ENCODE assay signal across 9 mouse cellular contexts in genomic region chr13:34963511-34964397, GRCm38 (mm10). TPM values are rescaled to one million over a fixed set of nuclear protein-coding genes. Genes with fewer than 3 reads are reported as not detected.
A peak's percentile ranks its signal among the peaks of the same experiment; 100 is the strongest.
DNase-seq lines count a peak whose midpoint lies in the region; ATAC-seq and TF ChIP-seq lines count a peak whose summit lies in the region.
"Had no signal": no experiment of that assay in that cellular context is flagged by ENCODE, and none has a peak within 500 bp of the region (broad histone marks: within the 10 kb centered on the region; RNA-seq: fewer than 3 reads in every experiment).

TSS of gene Eci3 (minus strand) at chr13:34963810.

- 3% methylated on average over 30 of the region's 32 CpGs for WGBS in forebrain, embryonic 16.5 days
- 3% methylated on average over 32 of the region's 32 CpGs for WGBS in limb, embryonic 12.5 days
- 6% methylated on average over 32 of the region's 32 CpGs for WGBS in stomach, postnatal 0 days

- no peak for TF ChIP-seq EP300 in stomach, postnatal 0 days (optimal IDR thresholded peaks at IDR 0.05)

- H3K36me3 ChIP-seq in forebrain, embryonic 16.5 days (ENCODE audit: control insufficient read depth, insufficient read depth): no peaks in the 10 kb centered on the region
- H3K36me3 ChIP-seq in limb, embryonic 12.5 days: no peaks in the 10 kb centered on the region
- no peaks in the 10 kb centered on the region for H3K36me3 ChIP-seq in stomach, postnatal 0 days (ENCODE audit: control insufficient read depth, insufficient read depth, low read length)

- H3K9me3 ChIP-seq in forebrain, embryonic 16.5 days (ENCODE audit: control insufficient read depth, low read length): no peaks in the 10 kb centered on the region
- no peaks in the 10 kb centered on the region for H3K9me3 ChIP-seq in limb, embryonic 12.5 days
- no peaks in the 10 kb centered on the region for H3K9me3 ChIP-seq in stomach, postnatal 0 days (ENCODE audit: control insufficient read depth, low read length)

- no peaks in the 10 kb centered on the region; the same call in none of the 2 replicates for H3K27me3 ChIP-seq in forebrain, embryonic 16.5 days (replicated peaks; ENCODE audit: control insufficient read depth, insufficient read depth, low read length)
- peaks cover 34% of the 10 kb centered on the region for H3K27me3 ChIP-seq in limb, embryonic 12.5 days
- no peaks in the 10 kb centered on the region for H3K27me3 ChIP-seq in stomach, postnatal 0 days (ENCODE audit: control insufficient read depth, insufficient read depth, low read length)

- no peak within 1 kb of the TSS for H3K27ac ChIP-seq in forebrain, embryonic 16.5 days (ENCODE audit: low read length)
- no peak within 1 kb of the TSS for H3K27ac ChIP-seq in limb, embryonic 12.5 days
- H3K27ac ChIP-seq in stomach, postnatal 0 days (replicated peaks): no peak within 1 kb of the TSS

- H3K9ac ChIP-seq in forebrain, embryonic 16.5 days (replicated peaks; ENCODE audit: low read depth, low read length): peak within 1 kb of the TSS; percentile 24; the same call in 1 of the 2 replicates
- H3K9ac ChIP-seq in limb, embryonic 12.5 days (replicated peaks): no peak within 1 kb of the TSS; the same call in 1 of the 2 replicates
- peak within 1 kb of the TSS; percentile 31; the same call in 1 of the 2 replicates for H3K9ac ChIP-seq in stomach, postnatal 0 days (ENCODE audit: low read length)

- H3K4me2 ChIP-seq in forebrain, embryonic 16.5 days (ENCODE audit: low read length): peak within 1 kb of the TSS; percentile 79
- peak within 1 kb of the TSS; percentile 82 for H3K4me2 ChIP-seq in limb, embryonic 12.5 days
- H3K4me2 ChIP-seq in stomach, postnatal 0 days (replicated peaks; ENCODE audit: low read depth): peak within 1 kb of the TSS; percentile 74

- TF ChIP-seq CTCF in stomach, postnatal 0 days (IDR thresholded peaks at IDR 0.05; ENCODE audit: low read depth): no peak

- H3K4me1 ChIP-seq in forebrain, embryonic 16.5 days (replicated peaks; ENCODE audit: control insufficient read depth, insufficient read depth, low read length): peaks cover 13% of the 10 kb centered on the region
- peaks cover 7% of the 10 kb centered on the region for H3K4me1 ChIP-seq in limb, embryonic 12.5 days (replicated peaks)
- H3K4me1 ChIP-seq in stomach, postnatal 0 days (replicated peaks; ENCODE audit: control insufficient read depth, insufficient read depth): 0 out of 2 replicates have a peak, but pooled peaks cover 2% of the 10 kb centered on the region

- peak; percentile 72 for ATAC-seq in forebrain, embryonic 16.5 days
- ATAC-seq in hematopoietic stem cell, adult 5-6 weeks (replicated peaks in 1 of 2; ENCODE audit: insufficient read depth in 1 of 2, low FRiP score in 2 of 2, low TSS enrichment in 1 of 2, low read depth in 1 of 2, poor library complexity in 2 of 2, severe bottlenecking in 2 of 2): peak; percentile 51 to 64
- peak; percentile 71 for ATAC-seq in limb, embryonic 12.5 days (ENCODE audit: insufficient number of reproducible peaks, insufficient read depth, low FRiP score, low TSS enrichment, low read depth)
- ATAC-seq in stomach, postnatal 0 days (ENCODE audit: low FRiP score, low TSS enrichment): peak; percentile 74
- no peak for ATAC-seq in erythroid progenitor cell, adult 5-6 weeks (replicated peaks; ENCODE audit: low FRiP score, poor library complexity, severe bottlenecking)

- H3K4me3 ChIP-seq in forebrain, embryonic 16.5 days (replicated peaks; ENCODE audit: low read length): peak within 1 kb of the TSS; percentile 40
- H3K4me3 ChIP-seq in limb, embryonic 12.5 days (replicated peaks): peak within 1 kb of the TSS; percentile 47
- H3K4me3 ChIP-seq in stomach, postnatal 0 days (ENCODE audit: low read depth, low read length): peak within 1 kb of the TSS; percentile 44

- DNase-seq in ES-CJ7 (ENCODE audit: low read depth, low spot score): peak; percentile 50
- peak; percentile 40 for DNase-seq in adrenal gland, adult 2 months
- DNase-seq in mesoderm, embryonic 11.5 days (ENCODE audit: low read depth, low spot score): peak; percentile 37
- DNase-seq in stomach, postnatal 0 days (ENCODE audit: low spot score): peak; percentile 71

RNA-seq across cellular contexts. Expression of gene Eci3, which starts in this region (rescaled TPM):
- 1 to 10 TPM; 2.6 to 3.0 TPM for total RNA-seq in adrenal gland, adult 2 months (2021)
- polyA plus RNA-seq in adrenal gland, adult 2 months (2012; rRNA removed): 0.35 TPM in 2 replicates
- polyA plus RNA-seq in forebrain, embryonic 16.5 days (2015; fragmentation: Nextera tagmentation; extraction: Ambion mirVana): 0.42 TPM in 1 of 2 replicates, not detected in the other
- not detected in 2 replicates for total RNA-seq in hematopoietic stem cell, adult 5-6 weeks (2017)
- 0.22 and 0.73 TPM in 2 replicates for polyA plus RNA-seq in limb, embryonic 12.5 days (2016; fragmentation: Nextera tagmentation; extraction: Ambion mirVana)
- 1.3 and 1.5 TPM in 2 replicates for polyA plus RNA-seq in stomach, postnatal 0 days (2015; fragmentation: Nextera tagmentation; extraction: Ambion mirVana)
- not detected in 2 replicates for total RNA-seq in erythroid progenitor cell, adult 5-6 weeks (2015; ENCODE audit: low replicate concordance)
- not detected in 2 replicates for total RNA-seq in erythroid progenitor cell, adult 5-6 weeks (2017; ENCODE audit: low replicate concordance)
- polyA plus RNA-seq: cortical plate, adult 2 months had no signal

Comparison
In these comparisons a context has a peak if more than half of its experiments do, and no peak if none do; other contexts are left out.
1. Peak in ATAC-seq, H3K4me3 ChIP-seq, H3K9ac ChIP-seq and H3K4me2 ChIP-seq in forebrain, embryonic 16.5 days; RNA of the gene not detected or under 1 TPM.
2. Peak in ATAC-seq in hematopoietic stem cell, adult 5-6 weeks; RNA of the gene not detected or under 1 TPM.
3. Peak in ATAC-seq, H3K4me3 ChIP-seq and H3K4me2 ChIP-seq in limb, embryonic 12.5 days; RNA of the gene not detected or under 1 TPM.